Comparison of ENCODE assay signal across 8 mouse cellular contexts in genomic region chr9:111118891-111119441, GRCm38 (mm10). TPM values are rescaled to one million over a fixed set of nuclear protein-coding genes. Genes with fewer than 3 reads are reported as not detected.
DNase-seq lines count a peak whose midpoint lies in the region; ATAC-seq and TF ChIP-seq lines count a peak whose summit lies in the region.

No protein-coding gene starts in this region.

- no peaks in the 10 kb centered on the region for H3K27me3 ChIP-seq in heart, embryonic 11.5 days (ENCODE audit: control insufficient read depth, insufficient read depth, low read length)
- no peaks in the 10 kb centered on the region for H3K27me3 ChIP-seq in kidney, postnatal 0 days (ENCODE audit: insufficient read depth, low read length)

- ATAC-seq in heart, embryonic 11.5 days (replicated peaks; ENCODE audit: insufficient number of reproducible peaks, low FRiP score, low TSS enrichment) = no peak
- no peak for ATAC-seq in kidney, postnatal 0 days (replicated peaks; ENCODE audit: low FRiP score, low read depth)
- ATAC-seq in megakaryocyte progenitor cell, adult 5-6 weeks (replicated peaks; ENCODE audit: poor library complexity) = peak; percentile 44

- H3K9me3 ChIP-seq in heart, embryonic 11.5 days (replicated peaks; ENCODE audit: control insufficient read depth, low read length) = no peaks in the 10 kb centered on the region
- H3K9me3 ChIP-seq in kidney, postnatal 0 days (replicated peaks; ENCODE audit: low read length) = no peaks in the 10 kb centered on the region

- peak overlapping the region; percentile 94 for H3K9ac ChIP-seq in heart, embryonic 11.5 days (ENCODE audit: low read depth, low read length)
- H3K9ac ChIP-seq in kidney, postnatal 0 days (ENCODE audit: low read depth, low read length) = peak overlapping the region; percentile 87

- peaks cover 35% of the 10 kb centered on the region for H3K4me1 ChIP-seq in heart, embryonic 11.5 days (ENCODE audit: control insufficient read depth, insufficient read depth, low read length)
- H3K4me1 ChIP-seq in kidney, postnatal 0 days (replicated peaks; ENCODE audit: insufficient read depth, low read length) = peaks cover 3% of the 10 kb centered on the region

- peak overlapping the region; percentile 99 for H3K4me3 ChIP-seq in heart, embryonic 11.5 days (ENCODE audit: low read depth, low read length)
- H3K4me3 ChIP-seq in kidney, postnatal 0 days (replicated peaks; ENCODE audit: low read depth, low read length) = peak overlapping the region; percentile 98

- H3K36me3 ChIP-seq in heart, embryonic 11.5 days (ENCODE audit: control insufficient read depth, insufficient read depth, low read length) = no peaks in the 10 kb centered on the region; the same call in 1 of the 2 replicates
- H3K36me3 ChIP-seq in kidney, postnatal 0 days (ENCODE audit: insufficient read depth, low read length) = no peaks in the 10 kb centered on the region

- peak overlapping the region; percentile 86 for H3K27ac ChIP-seq in heart, embryonic 11.5 days (ENCODE audit: low read depth, low read length)
- peak overlapping the region; percentile 89 for H3K27ac ChIP-seq in kidney, postnatal 0 days

- 3% methylated on average over 17 of the region's 17 CpGs for WGBS in heart, embryonic 11.5 days (ENCODE audit: insufficient replicate concordance)
- 5% methylated on average over 17 of the region's 17 CpGs for WGBS in kidney, postnatal 0 days

- peak overlapping the region; percentile 86 for H3K4me2 ChIP-seq in heart, embryonic 11.5 days
- peak overlapping the region; percentile 86 for H3K4me2 ChIP-seq in kidney, postnatal 0 days (ENCODE audit: low read length)

- DNase-seq in kidney, adult 11 months = peak; percentile 17
- no peak for DNase-seq in kidney, postnatal 25 days
- peak; percentile 64 for DNase-seq in c-Kit-positive CD71-positive TER-119-positive erythroid progenitor cells, embryonic 14.5 days (ENCODE audit: low spot score)
- DNase-seq in kidney, postnatal 0 days (ENCODE audit: low spot score) = peak; percentile 33
- no peak for DNase-seq in right cerebral cortex, postnatal 25 days
- DNase-seq in cerebellum, adult 9-11 months = no peak

- no peak for TF ChIP-seq CTCF in kidney, postnatal 0 days (IDR thresholded peaks at IDR 0.05; ENCODE audit: low read depth)

RNA-seq across cellular contexts. Expression of gene Lrrfip2, which starts 1.6 kb away (rescaled TPM):
- polyA plus RNA-seq in heart, embryonic 11.5 days (2014; fragmentation: Nextera tagmentation; extraction: Ambion mirVana) = 51.9 and 55.6 TPM in 2 replicates
- 39.6 and 39.9 TPM in 2 replicates for polyA plus RNA-seq in kidney, postnatal 0 days (2015; fragmentation: Nextera tagmentation; extraction: Ambion mirVana)
- total RNA-seq in megakaryocyte progenitor cell, adult 5-6 weeks (2015) = 43.9 and 48.3 TPM in 2 replicates
- total RNA-seq in megakaryocyte progenitor cell, adult 5-6 weeks (2017) = 66.8 and 74.0 TPM in 2 replicates

Comparison
In these comparisons a context has a peak if more than half of its experiments do, and no peak if none do; other contexts are left out.
1. DNase-seq: peak in kidney, adult 11 months (single experiment), c-Kit-positive CD71-positive TER-119-positive erythroid progenitor cells, embryonic 14.5 days (single experiment) and kidney, postnatal 0 days (single experiment); none in kidney, postnatal 25 days (0 of 2), right cerebral cortex, postnatal 25 days (single experiment) and cerebellum, adult 9-11 months (single experiment).